Mouse (Mus musculus): ENCODE measurements around the gene Cog7.

- TF ChIP-seq CTCF (IDR thresholded peaks at IDR 0.05; ENCODE audit: borderline replicate concordance, insufficient read depth, low read length) = no peak
- TF ChIP-seq POLR2A (IDR thresholded peaks at IDR 0.05; ENCODE audit: low read depth, low read length) = no peak
Measured at GRCm38 (mm10) chr7:121902757-121903411, 78.6 kb downstream of the Cog7 start.
